Mouse (Mus musculus) cerebellum, postnatal 10 days (tissue): ENCODE results near the gene Lag3.

Experiments
- DNase-seq, 2 experiments: peaks; one replicate each; pipeline ENCODE4 v3.0.0; 2021; ENCODE audit warnings: mixed read lengths in 2 of 2

Lag3 gene

GRCm38 (mm10) chr6:124858561-124859318 is 52.8 kb downstream of the Lag3 start:
- peak in 1 of 2 experiments; percentile 25 for DNase-seq

DNA sequence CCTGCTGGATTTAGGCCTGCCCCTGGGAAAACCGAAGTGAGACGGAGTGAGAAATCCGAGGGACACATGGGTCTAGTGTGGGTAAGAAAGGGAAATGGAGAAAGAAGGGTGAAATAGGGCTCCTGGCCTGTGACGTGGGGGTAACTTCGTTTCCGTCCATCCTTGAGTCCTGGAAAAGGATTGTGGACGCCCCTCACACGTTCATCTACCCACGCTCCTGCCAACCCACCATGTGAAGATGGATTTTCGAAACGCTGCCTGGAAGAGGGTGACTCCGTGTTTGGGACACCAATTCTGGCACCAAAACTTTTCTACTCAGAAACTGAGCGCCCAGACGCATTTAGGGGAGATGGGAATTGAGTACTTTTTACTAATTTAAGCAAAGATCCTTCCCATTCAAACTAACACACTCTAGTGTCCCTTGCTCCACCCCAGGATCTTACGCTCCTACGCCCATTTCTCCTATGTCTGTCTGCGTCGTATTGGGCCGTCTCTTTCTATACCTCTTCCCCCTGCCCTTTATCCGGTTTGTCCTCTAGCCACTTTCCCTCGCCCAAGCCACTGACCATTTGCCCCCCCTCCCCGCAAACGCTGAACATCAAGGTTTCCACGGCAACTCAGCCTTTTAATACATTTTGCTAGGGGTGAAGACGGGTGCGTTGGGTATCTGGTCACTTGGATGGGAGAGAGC is 53.5 kb downstream of the Lag3 start:
- DNase-seq = peak; percentile 35 to 48

- DNase-seq = peak; percentile 95
These were observed 54.3 kb downstream of the Lag3 start, which contains the start of gene P3h3 for GRCm38 (mm10) chr6:124856916-124857839. TSS of gene P3h3 (minus strand) at chr6:124857752.

GRCm38 (mm10) chr6:124856321-124856720 is 55.2 kb downstream of the Lag3 start:
- peak; percentile 84 to 86 for DNase-seq

DNA sequence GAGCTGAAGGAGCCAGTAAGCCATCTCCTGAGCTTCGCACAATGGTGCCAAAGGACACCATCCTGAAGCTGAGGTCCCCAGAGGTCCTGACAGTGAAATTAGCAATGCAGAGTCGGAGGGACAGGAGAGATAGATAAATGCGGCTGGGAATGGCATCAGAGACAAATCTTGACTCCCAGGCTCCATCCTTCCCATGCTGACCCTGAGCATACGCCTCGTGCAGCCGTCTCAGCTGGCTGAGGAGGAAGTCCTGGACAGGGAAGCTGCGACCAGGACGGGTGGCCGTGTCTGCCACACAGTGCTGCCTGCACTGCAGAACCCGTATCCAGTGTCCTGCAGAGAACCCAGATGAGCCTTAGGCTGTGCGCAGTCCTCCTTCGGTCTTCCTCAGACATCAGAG is 56.9 kb downstream of the Lag3 start:
- DNase-seq = no peak
